Mouse (Mus musculus) C2C12 (cell line): ENCODE data around the gene Ccl7. TPM values are rescaled to one million over a fixed set of nuclear protein-coding genes. Genes with fewer than 3 reads are reported as not detected.
A peak's percentile ranks its signal among the peaks of the same experiment; 100 is the strongest.

ENCODE experiments used
- H3K27me3 ChIP-seq: one replicate; pipeline ENCODE4 v1.6.1; 2011; ENCODE audit not compliant: control insufficient read depth, insufficient read depth, insufficient read length
- H3K36me3 ChIP-seq: one replicate; pipeline ENCODE4 v1.6.1; 2011; ENCODE audit not compliant: control insufficient read depth, insufficient read depth
- H3K4me3 ChIP-seq: one replicate; pipeline ENCODE4 v1.5.1; 2011; ENCODE audit warnings: mild to moderate bottlenecking, control low read depth; ENCODE audit not compliant: poor library complexity, insufficient read depth, severe bottlenecking
- H3K79me2 ChIP-seq: one replicate; pipeline ENCODE4 v1.6.1; 2011; ENCODE audit not compliant: control insufficient read depth, insufficient read depth
- H3K79me3 ChIP-seq: one replicate; pipeline ENCODE4 v1.6.1; 2011; ENCODE audit warnings: low read depth, control low read depth
- H3ac ChIP-seq: one replicate; pipeline ENCODE3; 2011; ENCODE audit warnings: low read depth; ENCODE audit not compliant: control insufficient read depth, insufficient read length
- CEBPB ChIP-seq: IDR thresholded peaks from one replicate; pipeline ENCODE4 v1.6.1; 2011; ENCODE audit warnings: low read depth, mild to moderate bottlenecking, control low read depth, moderate library complexity
- CTCF ChIP-seq: IDR thresholded peaks from one replicate; pipeline ENCODE4 v1.5.1; 2011; ENCODE audit not compliant: control insufficient read depth, insufficient read depth, insufficient read length
- FOSL1 ChIP-seq: IDR thresholded peaks from one replicate; pipeline ENCODE4 v1.8.0; 2011; ENCODE audit warnings: mild to moderate bottlenecking, low read length; ENCODE audit not compliant: poor library complexity, insufficient read depth, severe bottlenecking
- MAX ChIP-seq: IDR thresholded peaks from one replicate; pipeline ENCODE4 v1.6.1; 2011; ENCODE audit warnings: mild to moderate bottlenecking, control low read depth
- MYOD1 ChIP-seq: IDR thresholded peaks from one replicate; pipeline ENCODE4 v1.6.1; 2011; ENCODE audit warnings: low read depth; ENCODE audit not compliant: control insufficient read depth, insufficient read length
- MYOG ChIP-seq: IDR thresholded peaks from one replicate; pipeline ENCODE4 v1.6.1; 2011; ENCODE audit not compliant: control insufficient read depth, insufficient read length; ENCODE audit errors: extremely low read depth
- USF1 ChIP-seq: IDR thresholded peaks from one replicate; pipeline ENCODE4 v1.6.1; 2011; ENCODE audit warnings: low read depth, mild to moderate bottlenecking, control low read depth, moderate library complexity
- polyA plus RNA-seq: library from polyadenylated mRNA; unstranded; fragments of >200 nt; fragmentation: generic; extraction: Trizol; gene quantifications from one replicate; pipeline ENCODE4 v1.2.1, GENCODE M21; 2012; ENCODE audit warnings: missing spikeins

Ccl7 gene
- polyA plus RNA-seq, 1 experiment: 14.8 TPM

DNA sequence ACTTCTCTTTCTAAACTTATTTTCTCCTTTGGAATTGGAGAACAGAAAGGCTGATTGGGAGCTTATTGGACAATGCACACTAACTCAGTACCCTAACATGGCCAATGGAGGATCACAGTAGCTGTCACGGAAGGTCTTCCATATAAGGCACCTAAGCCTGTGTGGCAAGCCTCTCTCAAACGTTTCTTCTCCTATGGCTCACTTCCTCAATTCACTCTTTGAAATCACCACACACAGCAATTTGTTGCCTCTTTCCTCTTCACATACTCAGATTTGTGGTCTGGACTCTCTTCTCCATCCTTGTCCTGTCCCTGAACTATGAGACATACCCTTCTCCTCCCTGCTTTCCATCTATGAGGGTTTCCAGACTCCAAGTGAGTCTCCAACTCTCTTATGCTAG lies 40.7 kb upstream of the Ccl7 start:
- no peaks in the 10 kb centered on the region for H3K79me3 ChIP-seq
- TF ChIP-seq MYOG (no peak), CEBPB (no peak), CTCF (no peak), FOSL1 (no peak), MYOD1 (no peak), MAX (no peak), USF1 (no peak)

DNA sequence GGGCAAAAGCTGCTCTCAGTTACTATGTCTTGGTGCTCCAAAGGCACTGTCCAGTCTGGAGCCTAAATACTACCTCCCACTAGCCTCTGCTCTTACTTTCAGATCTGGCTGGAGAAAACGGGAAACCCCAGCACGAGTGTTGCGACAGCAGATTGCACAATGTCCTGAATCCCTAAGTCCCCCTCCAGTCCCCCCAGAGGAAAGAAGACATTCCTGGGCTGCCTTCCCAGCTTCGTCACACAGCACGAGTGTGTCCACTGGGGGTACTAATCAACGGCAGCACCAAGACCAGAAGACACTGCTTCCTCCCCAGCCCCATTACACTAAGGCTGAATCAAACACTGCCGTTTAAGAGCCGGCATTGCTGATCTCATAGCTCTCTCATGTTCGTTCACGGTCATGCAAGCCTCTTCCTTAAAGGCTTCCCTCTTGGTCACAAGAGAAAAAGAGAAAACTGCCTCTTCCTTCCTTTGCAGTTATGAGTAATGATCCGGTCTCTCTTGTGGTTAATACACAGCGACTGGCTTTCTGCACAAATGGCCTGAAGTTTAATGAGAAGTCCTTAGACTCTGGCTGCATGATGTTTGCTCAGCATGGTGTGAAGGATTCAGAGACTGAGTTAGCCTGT lies 38.6 kb upstream of the Ccl7 start:
- no peak overlapping the region for H3K4me3 ChIP-seq
- no peaks in the 10 kb centered on the region for H3K36me3 ChIP-seq
- H3ac ChIP-seq: peak overlapping the region; percentile 1
- TF ChIP-seq MAX: peak; percentile 80
- no peak for TF ChIP-seq FOSL1
- TF ChIP-seq CTCF: no peak
- TF ChIP-seq CEBPB: peak; percentile 100
- no peak for TF ChIP-seq USF1
- no peak for TF ChIP-seq MYOG
- no peak for TF ChIP-seq MYOD1
- H3K79me3 ChIP-seq: no peaks in the 10 kb centered on the region
- H3K27me3 ChIP-seq: no peaks in the 10 kb centered on the region
- H3K79me2 ChIP-seq: no peaks in the 10 kb centered on the region

More for the DNA sequence above, 40.7 kb upstream of the Ccl7 start:
- H3ac ChIP-seq: no peak overlapping the region
- H3K79me2 ChIP-seq: no peaks in the 10 kb centered on the region
- H3K27me3 ChIP-seq: no peaks in the 10 kb centered on the region
- H3K4me3 ChIP-seq: no peak overlapping the region
- H3K36me3 ChIP-seq: no peaks in the 10 kb centered on the region

DNA sequence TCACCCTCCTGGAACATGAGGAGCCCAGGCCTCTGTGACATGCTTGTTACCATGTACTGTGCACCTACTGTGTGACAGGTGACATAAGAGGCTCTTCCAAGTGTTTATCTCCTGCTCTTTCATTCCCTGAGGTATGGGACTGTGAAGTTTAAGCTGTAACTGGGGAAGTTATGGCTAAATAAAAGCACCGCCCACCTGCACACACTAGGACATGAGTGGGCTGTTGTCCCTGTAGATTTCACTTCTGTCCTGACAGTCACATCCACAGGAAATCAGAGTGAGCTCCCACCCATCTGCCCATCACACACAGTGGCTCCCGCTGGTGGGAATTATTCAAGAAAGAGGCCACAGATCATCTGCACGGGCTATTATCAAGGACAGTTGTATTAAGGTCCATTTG lies 35.4 kb upstream of the Ccl7 start:
- H3K4me3 ChIP-seq: no peak overlapping the region
- no peaks in the 10 kb centered on the region for H3K79me3 ChIP-seq
- no peak overlapping the region for H3ac ChIP-seq
- no peaks in the 10 kb centered on the region for H3K27me3 ChIP-seq
- TF ChIP-seq CTCF (no peak), USF1 (no peak), CEBPB (no peak), MYOD1 (no peak), FOSL1 (no peak), MYOG (no peak), MAX (no peak)
- no peaks in the 10 kb centered on the region for H3K36me3 ChIP-seq
- H3K79me2 ChIP-seq: no peaks in the 10 kb centered on the region

DNA sequence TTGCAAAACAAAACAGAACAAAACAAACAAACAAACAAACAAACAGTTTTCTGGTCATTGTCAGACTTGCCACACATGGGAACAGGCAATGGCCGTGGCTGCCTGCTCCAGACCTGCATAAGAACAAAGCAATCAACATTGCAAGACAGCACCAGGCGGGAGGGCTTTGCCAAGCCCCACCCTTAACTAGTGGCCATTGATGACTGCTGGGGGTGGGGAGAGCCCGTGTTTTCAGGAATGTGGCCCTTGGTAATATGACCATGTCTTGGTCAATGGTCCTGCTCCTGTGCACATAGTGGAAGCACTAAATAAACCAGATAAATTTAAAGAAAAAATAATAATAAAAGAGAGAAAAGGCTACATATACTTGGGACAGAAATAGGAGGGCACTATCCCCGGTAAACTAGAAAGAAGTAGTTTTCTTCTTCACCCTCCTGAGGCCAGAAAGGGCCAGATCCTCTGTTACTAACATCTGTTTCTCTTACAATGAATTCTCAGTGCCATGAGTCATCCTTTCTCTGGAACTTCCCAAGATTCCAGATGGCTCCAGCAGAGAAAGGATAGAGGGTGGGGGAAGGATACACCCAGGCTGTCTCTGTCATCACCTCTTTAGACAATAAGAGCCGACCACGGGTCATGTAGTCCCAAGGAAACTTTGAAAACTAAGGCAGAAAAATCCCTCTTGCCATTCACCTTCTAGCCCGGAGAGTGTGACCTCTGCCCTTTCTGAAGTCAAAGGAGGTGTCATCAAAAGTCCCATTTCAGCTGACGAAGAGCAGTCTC lies 33.9 kb upstream of the Ccl7 start:
- H3ac ChIP-seq: no peak overlapping the region
- H3K79me2 ChIP-seq: no peaks in the 10 kb centered on the region
- no peaks in the 10 kb centered on the region for H3K79me3 ChIP-seq
- no peak overlapping the region for H3K4me3 ChIP-seq
- TF ChIP-seq MYOD1 (peak; percentile 12), FOSL1 (peak; percentile 78), MAX (peak; percentile 29), USF1 (no peak), CTCF (no peak), MYOG (no peak), CEBPB (peak; percentile 28)
- no peaks in the 10 kb centered on the region for H3K36me3 ChIP-seq
- H3K27me3 ChIP-seq: no peaks in the 10 kb centered on the region

DNA sequence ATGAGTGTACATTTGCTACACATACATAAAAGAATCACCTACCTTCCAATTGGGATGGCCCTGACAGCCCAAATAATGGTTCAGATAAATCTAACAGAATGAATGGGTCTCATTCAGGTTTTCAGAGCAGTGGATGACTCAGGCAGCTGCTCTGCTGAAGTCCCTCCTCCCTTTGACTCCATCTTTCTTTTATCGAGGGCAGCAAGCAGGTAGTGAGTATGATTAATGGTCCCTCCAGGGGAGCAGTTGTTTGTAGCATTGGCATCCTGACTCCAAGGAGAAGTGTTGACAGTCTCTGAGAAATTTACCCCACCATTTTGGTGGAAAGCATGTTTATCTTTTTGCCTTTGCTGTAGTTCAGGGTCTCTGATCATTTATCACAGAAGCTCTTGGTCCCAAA lies 31.8 kb upstream of the Ccl7 start:
- H3K79me2 ChIP-seq: no peaks in the 10 kb centered on the region
- TF ChIP-seq MYOD1: no peak
- TF ChIP-seq CTCF: no peak
- TF ChIP-seq CEBPB: no peak
- no peak for TF ChIP-seq FOSL1
- no peak for TF ChIP-seq MAX
- no peak for TF ChIP-seq MYOG
- TF ChIP-seq USF1: no peak
- H3K27me3 ChIP-seq: no peaks in the 10 kb centered on the region
- H3ac ChIP-seq: no peak overlapping the region
- no peak overlapping the region for H3K4me3 ChIP-seq
- no peaks in the 10 kb centered on the region for H3K79me3 ChIP-seq
- H3K36me3 ChIP-seq: no peaks in the 10 kb centered on the region
